Mouse (Mus musculus) c-Kit-negative CD71-positive TER-119-positive erythroid progenitor cells, embryonic 14.5 days (primary cell): ENCODE measurements around the gene Tubgcp3.
"Not testable (repeated sequence)": the region's sequence is repeated elsewhere in the genome, so short reads cannot be mapped to it uniquely, and the experiment has no call there.

Experiments
- DNase-seq: peaks from one replicate; pipeline ENCODE4 v3.0.0-alpha.2; 2013; ENCODE audit warnings: low read depth, low spot score

The Tubgcp3 gene

GRCm38 (mm10) chr8:12672056-12672881 lies at the start of gene Tubgcp3:
TSS of gene Tubgcp3 (minus strand) at chr8:12672248.
- peak; percentile 84 for DNase-seq

DNA sequence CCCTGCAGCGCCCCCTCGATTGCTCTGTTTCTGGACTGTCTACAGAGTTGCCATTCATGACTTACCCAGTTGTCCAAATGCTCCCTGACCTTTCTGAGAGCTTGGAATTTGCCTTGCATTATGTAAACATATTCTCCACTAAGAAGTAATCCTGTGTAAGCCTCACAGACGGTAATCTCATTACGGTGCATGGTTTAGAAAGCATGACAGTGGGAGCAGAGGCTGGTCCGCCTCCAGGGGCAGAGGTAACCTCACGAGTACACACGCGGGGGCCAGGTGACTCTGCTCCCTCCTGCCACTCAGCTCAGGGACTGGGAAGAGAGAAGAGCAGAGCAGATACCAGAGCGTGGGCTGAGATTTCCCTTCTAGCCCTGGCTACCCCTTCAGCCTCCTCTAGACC lies 47.0 kb upstream of the Tubgcp3 start:
- no peak for DNase-seq

DNA sequence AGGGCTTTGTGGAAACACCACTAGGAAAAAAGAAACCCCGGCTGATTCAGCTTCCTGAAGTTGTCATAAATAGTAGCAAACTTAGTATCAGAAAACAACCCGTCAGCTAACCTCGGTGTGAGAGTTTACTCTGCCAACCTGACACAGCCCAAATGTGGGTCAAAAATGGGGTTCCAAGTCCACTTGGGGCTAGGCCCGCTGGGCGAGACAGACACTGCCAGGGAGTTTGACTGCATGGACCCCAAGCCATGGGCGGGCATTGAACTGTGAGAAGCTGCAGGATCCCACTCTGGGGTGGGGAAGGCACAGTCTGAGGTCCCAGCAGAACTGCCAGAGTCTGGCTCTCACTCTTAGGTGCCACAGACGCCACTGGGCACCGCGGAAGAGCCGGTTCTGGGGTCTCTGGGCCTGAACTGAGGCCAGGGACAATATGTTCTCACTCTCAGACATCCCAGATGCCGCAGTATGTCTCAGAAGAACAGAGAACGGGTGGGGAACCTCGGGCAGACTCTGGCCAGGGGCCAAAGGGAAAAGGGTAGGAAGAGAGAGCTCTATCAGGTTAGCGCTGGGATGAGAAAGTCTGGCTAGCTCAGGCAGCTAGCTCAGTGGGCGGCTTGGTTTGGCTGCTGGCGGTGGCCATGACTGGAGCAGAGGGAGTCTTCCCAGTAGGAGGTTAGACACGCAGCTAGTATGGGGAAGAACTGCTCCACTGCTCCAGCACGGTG lies 44.0 kb upstream of the Tubgcp3 start:
- DNase-seq, result no peak

DNA sequence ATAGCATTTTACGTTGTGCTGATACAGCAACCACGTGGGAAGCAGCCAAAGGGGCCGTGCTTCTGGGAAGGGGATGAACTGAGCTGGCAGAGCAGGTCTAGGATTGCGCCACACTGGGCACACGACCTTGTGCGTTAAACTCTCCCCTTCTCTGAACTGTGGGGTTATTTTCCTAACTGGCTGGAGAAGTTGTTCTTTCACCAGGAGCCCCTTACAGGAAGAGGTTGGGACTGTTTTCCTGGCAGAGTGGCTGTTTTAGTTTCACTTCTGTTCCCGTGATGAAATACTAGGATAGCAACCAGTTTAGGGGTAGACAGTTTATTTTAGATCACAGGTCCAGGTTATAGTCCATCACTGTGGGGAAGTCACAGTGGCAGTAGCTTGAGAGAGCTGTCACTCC lies 39.6 kb upstream of the Tubgcp3 start:
- no peak for DNase-seq

DNA sequence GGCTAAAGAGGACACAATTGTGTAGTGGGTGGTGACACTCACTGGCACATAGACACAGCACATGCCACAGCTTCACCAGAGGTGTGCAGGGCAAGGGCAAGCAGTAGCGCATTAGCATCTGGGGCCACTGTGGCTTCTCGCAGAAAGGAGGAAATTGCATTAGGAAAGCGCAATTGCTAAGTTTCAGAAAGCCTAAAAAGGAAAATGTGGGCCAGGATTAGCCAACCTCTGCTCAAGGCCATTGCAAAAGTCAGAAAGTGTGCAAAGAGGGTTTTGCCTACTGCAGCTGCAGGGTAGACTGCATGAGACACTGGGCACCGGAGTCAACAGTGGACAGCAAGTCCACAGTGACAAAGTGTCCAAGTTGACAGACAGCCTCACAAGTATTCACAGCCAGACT lies 31.5 kb upstream of the Tubgcp3 start:
- no peak for DNase-seq

DNA sequence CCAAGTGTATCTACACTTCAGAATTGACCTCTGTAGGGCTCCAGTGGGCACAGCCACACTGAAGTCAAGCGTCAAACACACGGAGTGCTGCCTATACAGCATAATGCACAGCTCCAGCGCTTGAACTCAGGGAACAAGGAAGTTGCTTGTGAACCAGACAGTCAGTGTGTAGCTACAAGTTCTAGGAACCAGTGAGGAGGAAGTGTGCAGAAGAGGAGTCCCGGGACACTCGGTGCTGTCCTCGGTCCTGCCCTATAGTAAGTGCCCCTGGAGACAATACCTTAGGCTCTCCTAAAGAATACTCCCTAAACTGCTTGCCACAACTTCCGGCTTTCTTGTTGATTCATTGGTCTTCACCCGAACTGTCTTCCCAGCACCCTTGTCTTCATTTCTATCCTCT lies 30.2 kb upstream of the Tubgcp3 start:
- no peak for DNase-seq

GRCm38 (mm10) chr8:12698660-12699277 lies 26.7 kb upstream of the Tubgcp3 start:
- no peak for DNase-seq

GRCm38 (mm10) chr8:12688851-12689250 lies 16.8 kb upstream of the Tubgcp3 start:
- DNase-seq, result no peak

- peak; percentile 47 for DNase-seq
These were observed 5.5 kb upstream of the Tubgcp3 start for GRCm38 (mm10) chr8:12677529-12677928.

DNA sequence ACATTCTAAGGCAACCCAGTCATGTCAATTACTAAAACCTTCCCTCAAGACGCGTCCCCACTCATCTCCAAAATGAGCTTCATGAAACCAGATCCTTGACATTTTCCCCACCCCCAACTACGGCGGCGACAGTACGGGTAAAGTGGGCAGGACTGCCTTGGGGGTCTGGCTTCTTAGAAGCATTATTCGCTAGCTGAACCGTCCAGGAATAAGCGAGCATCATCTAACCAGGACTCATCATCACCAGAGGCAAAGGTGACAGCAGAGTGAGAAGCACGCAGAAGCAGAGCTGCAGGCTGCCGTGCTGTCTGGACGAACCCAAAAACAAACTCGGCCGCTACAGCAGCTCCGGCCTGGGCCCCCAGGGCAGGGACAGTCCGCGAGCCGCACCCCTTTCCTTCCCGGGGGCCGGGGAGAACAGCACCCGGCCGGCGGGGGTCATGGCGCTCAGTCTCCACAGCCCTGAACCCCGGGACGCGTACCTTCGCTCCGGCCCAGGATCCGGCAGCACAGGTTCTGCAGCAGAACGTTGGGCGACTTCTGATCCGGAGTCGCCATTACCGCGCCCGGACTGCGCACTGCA lies 484 bp downstream of the Tubgcp3 start:
- DNase-seq, result no peak

DNA sequence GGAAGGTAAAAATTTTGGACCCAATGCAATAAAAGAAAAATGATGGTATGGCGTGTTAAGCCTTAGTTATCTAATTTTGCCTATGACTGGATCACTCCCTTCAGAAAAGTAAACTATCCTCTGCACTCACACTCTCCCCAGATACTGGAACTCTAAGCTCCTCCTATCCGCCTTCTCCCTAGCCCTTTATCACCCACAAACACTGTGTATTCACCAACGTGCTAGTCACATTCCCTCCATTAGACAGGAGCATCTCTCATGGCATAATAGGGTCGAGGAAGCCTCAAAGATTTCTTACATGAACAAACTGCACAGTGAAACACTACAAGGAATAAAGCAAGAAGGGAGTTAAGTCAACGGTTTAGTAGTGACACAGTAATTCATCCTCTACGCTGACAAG lies 1.1 kb downstream of the Tubgcp3 start:
- peak; percentile 51 for DNase-seq

GRCm38 (mm10) chr8:12668832-12669231 lies 3.2 kb downstream of the Tubgcp3 start:
- DNase-seq, result no peak

- not testable (repeated sequence) for DNase-seq
These were observed 5.5 kb downstream of the Tubgcp3 start for GRCm38 (mm10) chr8:12666530-12666929.

DNA sequence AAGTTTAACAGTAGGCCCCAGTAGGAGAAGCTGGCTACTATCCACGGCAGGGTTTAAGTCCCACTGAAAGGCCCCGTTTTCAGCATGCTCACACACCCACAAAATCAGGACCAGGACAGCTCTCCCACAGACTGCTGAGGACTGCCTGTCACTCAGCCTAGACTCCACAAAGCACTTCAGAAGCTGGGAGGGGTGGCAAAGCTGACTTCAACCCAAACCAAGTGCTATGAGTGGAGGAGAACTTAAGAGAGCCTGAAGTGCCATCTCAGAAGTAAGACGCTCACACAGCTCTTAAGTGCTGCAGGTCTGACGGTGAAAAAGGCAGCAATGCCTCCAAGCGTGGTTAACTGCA lies 9.0 kb downstream of the Tubgcp3 start:
- no peak for DNase-seq

DNA sequence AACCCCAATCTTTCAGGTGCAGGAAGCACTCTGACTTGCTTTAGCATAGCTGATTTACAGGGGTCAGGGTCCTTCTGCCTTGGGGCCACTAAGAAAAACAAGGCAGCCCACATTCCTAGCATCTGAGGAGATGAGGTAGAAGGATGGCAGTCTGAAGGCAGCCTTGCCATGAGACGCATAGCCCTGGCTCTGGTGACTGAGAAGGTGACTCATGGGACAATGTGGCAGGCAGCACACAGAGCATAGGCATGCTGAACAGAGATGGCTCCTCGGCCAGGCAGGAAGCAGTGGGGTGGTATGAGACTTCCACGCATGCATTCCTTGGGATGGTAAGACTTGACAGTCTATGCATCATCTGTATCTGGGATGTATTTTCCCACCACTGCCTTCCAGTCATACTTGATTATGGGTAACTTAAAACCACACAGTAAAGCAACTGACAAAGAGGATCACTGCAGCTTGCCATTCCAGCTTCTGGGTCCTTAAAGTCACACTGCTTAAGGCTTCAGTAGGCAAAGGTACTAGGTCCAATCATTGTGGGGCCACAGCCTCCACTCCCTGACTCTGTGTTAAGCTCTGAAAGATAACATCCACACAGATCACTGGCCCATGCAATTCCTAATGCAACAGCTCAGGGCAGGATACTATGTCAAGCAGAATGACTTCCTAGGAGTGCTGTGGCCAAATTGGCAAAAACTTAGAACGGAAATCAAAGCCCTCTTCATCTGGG lies 9.5 kb downstream of the Tubgcp3 start:
- no peak for DNase-seq

GRCm38 (mm10) chr8:12657411-12657810 lies 14.6 kb downstream of the Tubgcp3 start:
- DNase-seq, result no peak

DNA sequence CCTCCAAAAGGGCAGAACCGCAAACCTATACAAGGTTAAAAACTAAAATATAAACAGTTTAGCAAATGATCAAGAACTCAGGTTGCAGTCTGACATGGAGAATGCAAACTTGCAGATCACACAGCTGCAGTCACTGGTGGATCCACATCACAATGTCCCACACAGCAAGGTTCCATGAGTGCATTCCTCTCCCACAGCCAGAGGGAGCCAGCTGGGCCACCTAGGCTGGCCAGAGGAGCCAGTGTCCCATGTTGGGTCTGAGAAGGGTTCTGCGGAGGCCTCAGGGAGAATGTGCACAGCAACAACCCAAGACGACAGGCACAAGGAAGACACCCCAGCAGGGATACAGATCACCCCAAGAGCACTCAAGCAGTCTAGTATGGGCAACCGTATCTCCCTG lies 20.8 kb downstream of the Tubgcp3 start:
- no peak for DNase-seq

DNA sequence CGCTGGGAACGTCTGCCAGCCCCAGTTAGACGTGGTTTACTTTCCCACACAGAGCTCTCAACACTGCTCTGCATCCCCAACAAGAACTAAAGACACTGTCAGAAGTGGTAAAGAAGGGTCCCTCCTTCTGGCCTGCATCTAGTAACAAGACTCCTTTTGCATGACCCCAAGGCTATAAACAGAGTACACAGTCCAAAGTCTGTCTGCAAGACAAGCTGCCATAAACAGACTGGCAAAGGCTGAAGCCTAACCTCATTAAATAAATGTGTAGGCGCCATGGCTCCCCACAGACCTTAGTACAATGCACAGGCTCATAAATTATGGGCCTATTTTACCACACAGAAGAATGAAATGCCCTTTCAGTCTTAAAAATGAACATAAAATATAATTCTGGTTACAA lies 21.6 kb downstream of the Tubgcp3 start:
- DNase-seq, result no peak

DNA sequence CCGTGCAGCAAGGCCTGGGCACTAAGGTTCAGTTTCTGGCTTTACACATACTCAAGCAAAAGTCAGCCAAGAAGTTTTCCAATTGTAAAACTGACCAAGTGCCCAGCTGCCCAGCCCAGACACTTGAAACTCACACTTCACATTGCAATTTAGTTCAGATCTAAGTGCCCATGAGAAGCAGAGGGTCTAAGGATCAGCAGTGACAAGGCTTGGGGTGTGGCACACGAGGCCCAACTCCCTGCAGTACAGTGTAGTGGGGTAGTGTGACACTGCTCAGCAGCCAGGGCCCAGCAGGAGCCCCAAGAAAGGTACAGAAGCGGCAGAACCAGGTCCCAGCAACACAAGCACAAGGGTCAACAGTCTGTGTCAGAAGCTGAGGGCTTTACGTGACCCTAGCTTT lies 23.1 kb downstream of the Tubgcp3 start:
- no peak for DNase-seq

GRCm38 (mm10) chr8:12646536-12646935 lies 25.5 kb downstream of the Tubgcp3 start:
- no peak for DNase-seq

DNA sequence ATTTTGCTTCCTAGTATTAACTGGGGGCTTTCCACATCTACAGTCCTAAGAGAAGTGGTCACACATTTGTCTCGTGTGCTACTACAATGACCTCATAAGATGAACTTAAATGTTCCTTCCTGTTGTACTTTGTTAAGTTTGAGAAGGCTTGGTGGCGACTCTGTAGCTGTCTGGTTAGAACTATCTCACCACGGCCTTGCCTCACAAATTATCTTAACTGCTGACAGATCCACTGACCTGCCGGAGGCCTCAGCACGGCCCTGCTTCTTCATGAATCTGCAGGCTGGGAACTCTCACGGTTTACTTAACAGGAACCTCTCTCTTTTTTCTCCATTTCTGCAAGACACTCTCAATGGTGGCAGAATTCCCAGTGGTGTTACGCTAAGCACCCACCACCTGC lies 27.2 kb downstream of the Tubgcp3 start:
- no peak for DNase-seq

DNA sequence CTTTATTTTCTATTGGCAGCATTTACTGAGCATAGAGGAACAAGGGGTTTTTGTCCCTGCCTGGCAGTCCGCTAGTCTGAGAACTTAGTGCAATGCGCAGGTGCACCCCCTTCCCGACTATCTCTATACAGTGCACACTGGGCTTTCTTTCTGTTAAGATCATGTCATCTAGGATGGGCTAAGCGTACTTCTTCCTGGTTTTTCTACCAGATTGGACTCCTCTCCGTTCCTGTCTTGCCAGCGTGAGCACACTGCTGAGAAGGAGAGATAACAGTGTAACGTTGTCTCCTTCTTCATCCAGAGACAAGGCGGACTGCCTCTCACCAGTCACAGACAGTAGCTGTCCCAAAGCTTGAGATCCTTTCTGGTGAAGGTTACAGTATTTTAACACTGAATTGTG lies 27.7 kb downstream of the Tubgcp3 start:
- no peak for DNase-seq
